Mouse (Mus musculus) kidney, postnatal 36 days (tissue): ENCODE measurements at regions not wholly inside any gene's neighbourhood (a gene's known extent, or its start where the extent isn't known, plus 50 kb on each side); places are given as distances from the start of the nearest gene placed in this dataset.
"Not testable (repeated sequence)": the region's sequence is repeated elsewhere in the genome, so short reads cannot be mapped to it uniquely, and the experiment has no call there.

Experiments
- DNase-seq, 2 experiments: peaks; one replicate each; pipeline ENCODE4 v3.0.0; 2021 to 2022; ENCODE audit warnings: mixed read lengths in 2 of 2

GRCm38 (mm10) chr11:40510325-40511239 is 184.4 kb downstream of the Mat2b start:
- no peak for DNase-seq

- no peak for DNase-seq
These were observed 203.4 kb downstream of the Mat2b start for GRCm38 (mm10) chr11:40491599-40491998.

- not testable (repeated sequence) for DNase-seq
These were observed 216.8 kb downstream of the Mat2b start for GRCm38 (mm10) chr11:40478171-40478570.

GRCm38 (mm10) chr11:40477294-40477693 is 217.7 kb downstream of the Mat2b start:
- DNase-seq = no peak

- peak in 1 of 2 experiments; percentile 29 for DNase-seq
These were observed 225.8 kb downstream of the Mat2b start for GRCm38 (mm10) chr11:40469080-40469705.

GRCm38 (mm10) chr11:40456571-40456970 is 238.4 kb downstream of the Mat2b start:
- no peak for DNase-seq

GRCm38 (mm10) chr11:40454994-40455393 is 240.0 kb downstream of the Mat2b start:
- not testable (repeated sequence) for DNase-seq

GRCm38 (mm10) chr11:40446846-40447245 is 248.2 kb downstream of the Mat2b start:
- DNase-seq = no peak

- DNase-seq = no peak
These were observed 261.0 kb downstream of the Mat2b start for GRCm38 (mm10) chr11:40434002-40434401.

- DNase-seq = no peak
These were observed 266.1 kb downstream of the Mat2b start for GRCm38 (mm10) chr11:40428858-40429257.

GRCm38 (mm10) chr11:40424316-40424715 is 270.7 kb downstream of the Mat2b start:
- DNase-seq = no peak

- DNase-seq = no peak
These were observed 287.4 kb downstream of the Mat2b start for GRCm38 (mm10) chr11:40407571-40407970.

GRCm38 (mm10) chr11:40402249-40402648 is 292.8 kb downstream of the Mat2b start:
- no peak for DNase-seq

- no peak for DNase-seq
These were observed 297.4 kb downstream of the Mat2b start for GRCm38 (mm10) chr11:40397453-40398104.

GRCm38 (mm10) chr11:40395331-40395730 is 299.7 kb downstream of the Mat2b start:
- DNase-seq = no peak

GRCm38 (mm10) chr11:40394864-40395266 is 300.1 kb downstream of the Mat2b start:
- DNase-seq = no peak

GRCm38 (mm10) chr11:40394283-40394758 is 300.7 kb downstream of the Mat2b start:
- DNase-seq = no peak

GRCm38 (mm10) chr11:40380696-40381095 is 314.3 kb downstream of the Mat2b start:
- no peak for DNase-seq

GRCm38 (mm10) chr11:40371696-40372095 is 323.3 kb downstream of the Mat2b start:
- DNase-seq = no peak

- no peak for DNase-seq
These were observed 328.4 kb downstream of the Mat2b start for GRCm38 (mm10) chr11:40366573-40366972.

- DNase-seq = no peak
These were observed 332.3 kb downstream of the Mat2b start for GRCm38 (mm10) chr11:40362530-40363185.
